Mouse (Mus musculus): ENCODE measurements at regions not wholly inside any gene's neighbourhood (a gene's known extent, or its start where the extent isn't known, plus 50 kb on each side); places are given as distances from the start of the nearest gene placed in this dataset.

- Histone ChIP-seq H3K27me3 (ENCODE audit: control insufficient read depth, insufficient read depth, low read length) (no peaks in the 10 kb centered on the region), H3K27ac (ENCODE audit: control insufficient read depth, insufficient read depth, low read length) (no peak overlapping the region), H3K36me3 (ENCODE audit: control insufficient read depth, insufficient read depth, low read length) (no peaks in the 10 kb centered on the region), H3K4me3 (ENCODE audit: control insufficient read depth, insufficient read depth, low read length) (no peak overlapping the region), H3K4me1 (replicated peaks; ENCODE audit: control insufficient read depth, insufficient read depth, low read length) (peaks cover 2% of the 10 kb centered on the region; the same call in 1 of the 2 replicates)
- no peak for TF ChIP-seq POLR2A (IDR thresholded peaks at IDR 0.05; ENCODE audit: control insufficient read depth, extremely low read depth, insufficient read depth, low read length, poor library complexity)
- TF ChIP-seq CTCF (IDR thresholded peaks at IDR 0.05; ENCODE audit: borderline replicate concordance, control insufficient read depth, extremely low read depth, insufficient read depth, low read length, poor library complexity): no peak
- DNase-seq: no peak
- WGBS: 44% methylated on average over 5 of the region's 5 CpGs
Observed at GRCm38 (mm10) chr1:35862196-35862595, 206.0 kb upstream of the Hs6st1 start.

DNA sequence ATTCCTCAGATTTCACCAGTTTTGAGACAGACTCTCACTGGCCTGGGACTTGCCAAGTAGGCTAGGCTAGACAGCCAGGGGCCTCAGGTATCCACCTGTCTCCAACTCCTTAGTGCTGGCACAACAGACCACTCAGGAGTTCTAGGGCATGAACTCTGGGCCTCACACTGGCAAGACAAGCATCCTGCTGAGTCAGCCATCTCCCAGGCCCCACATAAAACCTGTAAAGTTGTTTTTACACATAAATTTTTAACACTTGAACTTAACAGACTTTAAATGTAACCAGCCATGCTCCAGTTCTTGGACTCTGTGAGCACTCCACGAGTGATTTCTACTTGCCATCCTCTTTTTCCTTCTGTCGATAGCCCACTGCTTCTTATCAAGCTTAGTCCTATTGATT is 205.5 kb upstream of the Hs6st1 start:
- WGBS: 98% methylated on average over 2 of the region's 2 CpGs
- no peak for TF ChIP-seq CTCF (IDR thresholded peaks at IDR 0.05; ENCODE audit: borderline replicate concordance, control insufficient read depth, extremely low read depth, insufficient read depth, low read length, poor library complexity)
- no peak for TF ChIP-seq POLR2A (IDR thresholded peaks at IDR 0.05; ENCODE audit: control insufficient read depth, extremely low read depth, insufficient read depth, low read length, poor library complexity)
- H3K4me3 ChIP-seq (ENCODE audit: control insufficient read depth, insufficient read depth, low read length): no peak overlapping the region
- H3K27ac ChIP-seq (ENCODE audit: control insufficient read depth, insufficient read depth, low read length): no peak overlapping the region
- H3K4me1 ChIP-seq (replicated peaks; ENCODE audit: control insufficient read depth, insufficient read depth, low read length): peaks cover 2% of the 10 kb centered on the region; the same call in 1 of the 2 replicates
- no peaks in the 10 kb centered on the region for H3K27me3 ChIP-seq (ENCODE audit: control insufficient read depth, insufficient read depth, low read length)
- DNase-seq: no peak
- H3K36me3 ChIP-seq (ENCODE audit: control insufficient read depth, insufficient read depth, low read length): no peaks in the 10 kb centered on the region

DNA sequence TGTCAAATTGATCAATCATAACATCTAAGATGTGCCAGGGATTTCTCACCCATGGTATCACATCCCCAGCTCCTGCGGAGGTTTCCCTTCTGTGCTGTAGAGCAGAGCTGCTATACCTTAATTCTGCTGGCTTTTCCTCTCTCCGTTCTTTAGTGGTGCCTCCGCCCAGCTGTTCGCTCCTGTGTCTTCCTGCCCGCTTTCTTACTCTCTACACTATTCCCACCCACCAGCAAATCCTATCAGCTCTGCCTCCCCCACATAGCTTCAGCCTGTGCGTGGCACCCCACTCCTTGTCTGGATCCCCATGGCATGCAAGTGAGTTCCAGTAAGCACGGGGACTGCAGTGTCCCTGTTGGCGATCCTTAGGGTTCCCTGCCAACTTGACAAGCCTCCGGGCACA is 204.0 kb upstream of the Hs6st1 start:
- Histone ChIP-seq H3K27me3 (ENCODE audit: control insufficient read depth, insufficient read depth, low read length) (no peaks in the 10 kb centered on the region), H3K4me1 (replicated peaks; ENCODE audit: control insufficient read depth, insufficient read depth, low read length) (peaks cover 2% of the 10 kb centered on the region; the same call in 1 of the 2 replicates), H3K36me3 (ENCODE audit: control insufficient read depth, insufficient read depth, low read length) (no peaks in the 10 kb centered on the region), H3K4me3 (ENCODE audit: control insufficient read depth, insufficient read depth, low read length) (no peak overlapping the region), H3K27ac (ENCODE audit: control insufficient read depth, insufficient read depth, low read length) (no peak overlapping the region)
- DNase-seq: no peak
- WGBS: 97% methylated on average over 9 of the region's 9 CpGs
- TF ChIP-seq CTCF (IDR thresholded peaks at IDR 0.05; ENCODE audit: borderline replicate concordance, control insufficient read depth, extremely low read depth, insufficient read depth, low read length, poor library complexity) (no peak), POLR2A (IDR thresholded peaks at IDR 0.05; ENCODE audit: control insufficient read depth, extremely low read depth, insufficient read depth, low read length, poor library complexity) (no peak)

DNA sequence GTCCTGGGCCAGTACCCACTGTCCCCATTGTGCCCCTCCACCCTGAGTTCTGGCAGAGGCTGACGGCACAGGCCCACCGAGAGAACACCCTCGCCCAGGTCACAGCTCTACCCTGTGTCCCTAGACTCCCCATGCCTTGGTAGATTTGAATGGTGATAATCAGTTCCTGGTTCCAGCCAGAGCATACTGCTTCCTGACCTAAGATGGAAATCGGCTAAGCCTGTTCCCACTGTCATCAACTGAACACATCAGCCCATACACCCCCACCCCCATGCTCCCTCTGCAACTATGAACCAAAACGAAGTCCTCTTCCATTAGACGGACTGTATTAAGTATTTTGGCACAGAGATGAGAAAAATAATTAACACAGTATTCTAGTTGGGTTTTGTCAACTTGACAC is 202.9 kb upstream of the Hs6st1 start:
- H3K4me3 ChIP-seq (ENCODE audit: control insufficient read depth, insufficient read depth, low read length): no peak overlapping the region
- no peaks in the 10 kb centered on the region for H3K36me3 ChIP-seq (ENCODE audit: control insufficient read depth, insufficient read depth, low read length)
- peaks cover 2% of the 10 kb centered on the region; the same call in 1 of the 2 replicates for H3K4me1 ChIP-seq (replicated peaks; ENCODE audit: control insufficient read depth, insufficient read depth, low read length)
- no peak overlapping the region for H3K27ac ChIP-seq (ENCODE audit: control insufficient read depth, insufficient read depth, low read length)
- WGBS: 91% methylated on average over 6 of the region's 6 CpGs
- DNase-seq: no peak
- H3K27me3 ChIP-seq (ENCODE audit: control insufficient read depth, insufficient read depth, low read length): no peaks in the 10 kb centered on the region
- TF ChIP-seq POLR2A (IDR thresholded peaks at IDR 0.05; ENCODE audit: control insufficient read depth, extremely low read depth, insufficient read depth, low read length, poor library complexity) (no peak), CTCF (IDR thresholded peaks at IDR 0.05; ENCODE audit: borderline replicate concordance, control insufficient read depth, extremely low read depth, insufficient read depth, low read length, poor library complexity) (no peak)

- no peak for DNase-seq
- H3K4me1 ChIP-seq (replicated peaks; ENCODE audit: control insufficient read depth, insufficient read depth, low read length): peaks cover 2% of the 10 kb centered on the region; the same call in 1 of the 2 replicates
- TF ChIP-seq POLR2A (IDR thresholded peaks at IDR 0.05; ENCODE audit: control insufficient read depth, extremely low read depth, insufficient read depth, low read length, poor library complexity) (no peak), CTCF (IDR thresholded peaks at IDR 0.05; ENCODE audit: borderline replicate concordance, control insufficient read depth, extremely low read depth, insufficient read depth, low read length, poor library complexity) (no peak)
- no peaks in the 10 kb centered on the region for H3K36me3 ChIP-seq (ENCODE audit: control insufficient read depth, insufficient read depth, low read length)
- no peak overlapping the region for H3K27ac ChIP-seq (ENCODE audit: control insufficient read depth, insufficient read depth, low read length)
- H3K27me3 ChIP-seq (ENCODE audit: control insufficient read depth, insufficient read depth, low read length): no peaks in the 10 kb centered on the region
- 92% methylated on average over 12 of the region's 12 CpGs for WGBS
- H3K4me3 ChIP-seq (ENCODE audit: control insufficient read depth, insufficient read depth, low read length): no peak overlapping the region
Observed at GRCm38 (mm10) chr1:35866643-35867042, 201.6 kb upstream of the Hs6st1 start.

- DNase-seq: peak; percentile 63
- no peak overlapping the region for H3K4me3 ChIP-seq (ENCODE audit: control insufficient read depth, insufficient read depth, low read length)
- H3K36me3 ChIP-seq (ENCODE audit: control insufficient read depth, insufficient read depth, low read length): no peaks in the 10 kb centered on the region
- H3K27ac ChIP-seq (ENCODE audit: control insufficient read depth, insufficient read depth, low read length): no peak overlapping the region
- no peaks in the 10 kb centered on the region for H3K4me1 ChIP-seq (replicated peaks; ENCODE audit: control insufficient read depth, insufficient read depth, low read length)
- TF ChIP-seq POLR2A (IDR thresholded peaks at IDR 0.05; ENCODE audit: control insufficient read depth, extremely low read depth, insufficient read depth, low read length, poor library complexity): no peak
- no peak for TF ChIP-seq CTCF (IDR thresholded peaks at IDR 0.05; ENCODE audit: borderline replicate concordance, control insufficient read depth, extremely low read depth, insufficient read depth, low read length, poor library complexity)
- 73% methylated on average over 17 of the region's 17 CpGs for whole genome bisulfite sequencing
- H3K27me3 ChIP-seq (ENCODE audit: control insufficient read depth, insufficient read depth, low read length): no peaks in the 10 kb centered on the region
Observed at GRCm38 (mm10) chr1:35869381-35870143, 198.6 kb upstream of the Hs6st1 start.
